In the genomic region with DNA sequence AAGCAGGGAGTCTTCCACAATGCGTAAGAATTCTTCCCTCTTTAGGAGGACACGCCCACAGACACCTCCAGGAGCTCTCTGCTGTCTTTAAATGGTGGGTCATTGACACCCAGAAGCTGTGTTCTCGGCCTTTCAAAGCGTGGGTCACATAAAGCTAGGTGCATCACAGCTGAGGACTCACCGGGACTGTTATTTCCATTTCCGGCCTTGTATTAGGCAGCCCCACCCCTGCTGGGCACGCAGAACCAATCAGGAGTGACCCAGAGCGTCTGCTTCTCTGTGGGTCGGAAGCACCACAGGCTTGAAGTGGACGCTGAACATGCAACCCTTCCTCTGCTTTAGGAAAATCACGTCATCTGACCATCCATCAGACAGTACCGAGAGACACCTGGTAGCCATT, we compare ENCODE assay signal across 20 mouse cellular contexts.
DNase-seq lines count a peak whose midpoint lies in the region; ATAC-seq lines count a peak whose summit lies in the region.
"Had no signal": no experiment of that assay in that cellular context is flagged by ENCODE, and none has a peak within 500 bp of the region (broad histone marks: within the 10 kb centered on the region; RNA-seq: fewer than 3 reads in every experiment).

No protein-coding gene starts in this region.

- no peak overlapping the region for H3K9ac ChIP-seq in kidney, embryonic 16.5 days (replicated peaks; ENCODE audit: low read length)
- no peak overlapping the region for H3K9ac ChIP-seq in embryonic facial prominence, embryonic 13.5 days
- H3K9ac ChIP-seq: embryonic facial prominence, embryonic 15.5 days; hindbrain, embryonic 14.5 days; liver, embryonic 13.5 days had no signal

- H3K27ac ChIP-seq in kidney, embryonic 16.5 days (ENCODE audit: low read length), result 0 out of 2 replicates have a peak overlapping the region, but pooled peaks have one; percentile 21
- H3K27ac ChIP-seq in embryonic facial prominence, embryonic 13.5 days, result no peak overlapping the region
- H3K27ac ChIP-seq: embryonic facial prominence, embryonic 15.5 days; forebrain, embryonic 10.5 days; heart, embryonic 10.5 days; hindbrain, embryonic 14.5 days; liver, embryonic 13.5 days had no signal

- H3K36me3 ChIP-seq in kidney, embryonic 16.5 days (ENCODE audit: insufficient read depth, low read length), result peaks cover 8% of the 10 kb centered on the region
- H3K36me3 ChIP-seq in embryonic facial prominence, embryonic 13.5 days, result peaks cover 5% of the 10 kb centered on the region; the same call in 1 of the 2 replicates
- H3K36me3 ChIP-seq: embryonic facial prominence, embryonic 15.5 days; forebrain, embryonic 10.5 days; liver, embryonic 13.5 days had no signal

- 52% methylated on average over 12 of the region's 12 CpGs for WGBS in kidney, embryonic 16.5 days
- 40% methylated on average over 12 of the region's 12 CpGs for WGBS in embryonic facial prominence, embryonic 13.5 days

- peaks cover 26% of the 10 kb centered on the region for H3K4me1 ChIP-seq in kidney, embryonic 16.5 days (ENCODE audit: insufficient read depth, low read length)
- peaks cover 43% of the 10 kb centered on the region for H3K4me1 ChIP-seq in embryonic facial prominence, embryonic 13.5 days

- H3K9me3 ChIP-seq in kidney, embryonic 16.5 days (ENCODE audit: low read length), result no peaks in the 10 kb centered on the region
- H3K9me3 ChIP-seq in embryonic facial prominence, embryonic 13.5 days, result no peaks in the 10 kb centered on the region
- H3K9me3 ChIP-seq: embryonic facial prominence, embryonic 15.5 days; forebrain, embryonic 10.5 days; heart, embryonic 10.5 days; liver, embryonic 13.5 days had no signal

- 0 out of 2 replicates have a peak, but pooled peaks have one; percentile 50 for ATAC-seq in kidney, embryonic 16.5 days (ENCODE audit: low FRiP score, low TSS enrichment)
- ATAC-seq in embryonic facial prominence, embryonic 13.5 days (ENCODE audit: insufficient number of reproducible peaks, insufficient read depth, low FRiP score, low TSS enrichment, low read depth), result no peak
- ATAC-seq: intestine, embryonic 16.5 days; midbrain, embryonic 16.5 days had no signal

- no peak overlapping the region for H3K4me3 ChIP-seq in kidney, embryonic 16.5 days (ENCODE audit: low read length)
- no peak overlapping the region for H3K4me3 ChIP-seq in embryonic facial prominence, embryonic 13.5 days
- H3K4me3 ChIP-seq: embryonic facial prominence, embryonic 15.5 days; forebrain, embryonic 10.5 days; heart, embryonic 10.5 days; liver, embryonic 13.5 days had no signal

- H3K4me2 ChIP-seq in kidney, embryonic 16.5 days (replicated peaks; ENCODE audit: low read depth, low read length), result peak overlapping the region; percentile 41
- H3K4me2 ChIP-seq in embryonic facial prominence, embryonic 13.5 days, result peak overlapping the region; percentile 21; the same call in 1 of the 2 replicates
- H3K4me2 ChIP-seq: embryonic facial prominence, embryonic 15.5 days; hindbrain, embryonic 14.5 days; liver, embryonic 13.5 days had no signal

- DNase-seq in kidney, adult 8-10 months, result no peak
- peak; percentile 87 for DNase-seq in R1 (ENCODE audit: low read depth, low spot score)
- peak; percentile 45 for DNase-seq in mesoderm, embryonic 11.5 days (ENCODE audit: low read depth, low spot score)
- no peak for DNase-seq in layer of hippocampus, adult 18-20 months (ENCODE audit: low spot score in 2 of 2)
- no peak for DNase-seq in layer of hippocampus, postnatal 10 days (ENCODE audit: low spot score in 2 of 2)
- DNase-seq: adrenal gland, postnatal 36 days; cerebellum, adult 9-11 months; gastrocnemius, postnatal 25 days; layer of hippocampus, postnatal 36 days; liver, embryonic 13.5 days; right cerebral cortex, postnatal 14 days; thymus, postnatal 14 days had no signal

- no peaks in the 10 kb centered on the region for H3K27me3 ChIP-seq in kidney, embryonic 16.5 days (ENCODE audit: insufficient read depth, low read length)
- peaks cover 6% of the 10 kb centered on the region; the same call in 1 of the 2 replicates for H3K27me3 ChIP-seq in embryonic facial prominence, embryonic 13.5 days
- H3K27me3 ChIP-seq: embryonic facial prominence, embryonic 15.5 days; liver, embryonic 13.5 days had no signal

Comparison
In these comparisons a context has a peak if more than half of its experiments do, and no peak if none do; other contexts are left out.
1. DNase-seq: peak in R1 (single experiment) and mesoderm, embryonic 11.5 days (single experiment); none in kidney, adult 8-10 months (0 of 2), layer of hippocampus, adult 18-20 months (0 of 2) and layer of hippocampus, postnatal 10 days (0 of 2).